Mouse (Mus musculus) neural tube, embryonic 13.5 days (tissue): ENCODE measurements around the gene Elovl4. TPM values are rescaled to one million over a fixed set of nuclear protein-coding genes. Genes with fewer than 3 reads are reported as not detected.
A peak's percentile ranks its signal among the peaks of the same experiment; 100 is the strongest.

Experiments used
- ATAC-seq: fragments of 200-750 bp; cut with Nextera tagmentation; 2 replicates; pipeline ENCODE4 v1.8.0; 2017; ENCODE audit warnings: low read depth, mild to moderate bottlenecking, moderate TSS enrichment, moderate library complexity
- H3K27ac ChIP-seq: fragments of 300-500 bp; sonication (generic); replicated peaks from 2 replicates; pipeline ENCODE4 v1.5.1; 2015; ENCODE audit warnings: moderate library complexity, mild to moderate bottlenecking, inconsistent platforms
- H3K27me3 ChIP-seq: fragments of 300-500 bp; sonication (generic); 2 replicates; pipeline ENCODE4 v1.6.1; 2015; ENCODE audit warnings: mild to moderate bottlenecking, inconsistent platforms
- H3K36me3 ChIP-seq: fragments of 300-500 bp; sonication (generic); 2 replicates; pipeline ENCODE4 v1.6.1; 2015; ENCODE audit warnings: mild to moderate bottlenecking, inconsistent platforms
- H3K4me1 ChIP-seq: fragments of 300-500 bp; sonication (generic); replicated peaks from 2 replicates; pipeline ENCODE4 v1.6.1; 2015; ENCODE audit warnings: inconsistent platforms
- H3K4me2 ChIP-seq: fragments of 300-500 bp; sonication (generic); 2 replicates; pipeline ENCODE4 v1.6.1; 2015; ENCODE audit warnings: inconsistent platforms, mild to moderate bottlenecking, moderate library complexity
- H3K4me3 ChIP-seq: fragments of 300-500 bp; sonication (generic); 2 replicates; pipeline ENCODE4 v1.5.1; 2015; ENCODE audit warnings: mild to moderate bottlenecking, inconsistent platforms
- H3K9ac ChIP-seq: fragments of 300-500 bp; sonication (generic); 2 replicates; pipeline ENCODE4 v1.6.1; 2015; ENCODE audit warnings: moderate library complexity, mild to moderate bottlenecking, inconsistent platforms
- H3K9me3 ChIP-seq: fragments of 300-500 bp; sonication (generic); 2 replicates; pipeline ENCODE4 v1.6.1; 2016; ENCODE audit warnings: inconsistent platforms
- WGBS: fragments of 180-500 bp; shearing (Covaris S2); methylation state at CpG from one replicate; pipeline ENCODE4 v1.1.7; 2015; 5-methylcytosine and 5-hydroxymethylcytosine counted together
- polyA plus RNA-seq: library from polyadenylated mRNA; unstranded; fragments of >200 nt; fragmentation: Nextera tagmentation; extraction: Ambion mirVana; gene quantifications from 2 replicates; pipeline ENCODE4 v1.2.1, GENCODE M21; 2015

Elovl4 gene
- polyA plus RNA-seq, 1 experiment from 2014 or later: 83.7 TPM

- ATAC-seq: no peak
- no peak overlapping the region for H3K27ac ChIP-seq
- H3K4me3 ChIP-seq: peak overlapping the region; percentile 85
- 64% methylated on average over 13 of the region's 13 CpGs for WGBS
- H3K27me3 ChIP-seq: 0 out of 2 replicates have a peak, but pooled peaks cover 3% of the 10 kb centered on the region
- no peaks in the 10 kb centered on the region for H3K9me3 ChIP-seq
- H3K9ac ChIP-seq: peak overlapping the region; percentile 90
- peaks cover 38% of the 10 kb centered on the region for H3K4me1 ChIP-seq
- no peaks in the 10 kb centered on the region for H3K36me3 ChIP-seq
- peak overlapping the region; percentile 75 for H3K4me2 ChIP-seq
Measured at GRCm38 (mm10) chr9:83804341-83804740, 1.7 kb downstream of the Elovl4 start.

- Histone ChIP-seq H3K27me3 (no peaks in the 10 kb centered on the region), H3K4me1 (peaks cover 21% of the 10 kb centered on the region), H3K27ac (no peak overlapping the region), H3K4me2 (no peak overlapping the region), H3K9ac (no peak overlapping the region), H3K9me3 (no peaks in the 10 kb centered on the region), H3K36me3 (no peaks in the 10 kb centered on the region), H3K4me3 (no peak overlapping the region)
- no peak for ATAC-seq
- 84% methylated on average over 8 of the region's 8 CpGs for WGBS
Measured at GRCm38 (mm10) chr9:83797898-83798297, 8.2 kb downstream of the Elovl4 start.

GRCm38 (mm10) chr9:83796875-83797274, 9.2 kb downstream of the Elovl4 start:
- WGBS: 90% methylated on average over 7 of the region's 7 CpGs
- no peaks in the 10 kb centered on the region for H3K36me3 ChIP-seq
- peaks cover 13% of the 10 kb centered on the region; the same call in 1 of the 2 replicates for H3K4me1 ChIP-seq
- H3K4me2 ChIP-seq: no peak overlapping the region
- no peaks in the 10 kb centered on the region for H3K27me3 ChIP-seq
- no peak overlapping the region for H3K4me3 ChIP-seq
- no peaks in the 10 kb centered on the region for H3K9me3 ChIP-seq
- H3K9ac ChIP-seq: no peak overlapping the region
- H3K27ac ChIP-seq: no peak overlapping the region
- ATAC-seq: no peak

GRCm38 (mm10) chr9:83789326-83789725, 16.8 kb downstream of the Elovl4 start:
- no peak overlapping the region for H3K9ac ChIP-seq
- peaks cover 33% of the 10 kb centered on the region for H3K36me3 ChIP-seq
- no peak for ATAC-seq
- no peak overlapping the region for H3K27ac ChIP-seq
- no peak overlapping the region for H3K4me2 ChIP-seq
- H3K4me3 ChIP-seq: no peak overlapping the region
- H3K9me3 ChIP-seq: no peaks in the 10 kb centered on the region
- H3K4me1 ChIP-seq: no peaks in the 10 kb centered on the region
- no peaks in the 10 kb centered on the region for H3K27me3 ChIP-seq
- WGBS: 98% methylated on average over 6 of the region's 6 CpGs

GRCm38 (mm10) chr9:83785501-83785900, 20.6 kb downstream of the Elovl4 start:
- Histone ChIP-seq H3K4me1 (no peaks in the 10 kb centered on the region), H3K9ac (no peak overlapping the region), H3K27ac (no peak overlapping the region), H3K27me3 (no peaks in the 10 kb centered on the region), H3K9me3 (no peaks in the 10 kb centered on the region), H3K4me2 (no peak overlapping the region), H3K36me3 (peaks cover 57% of the 10 kb centered on the region), H3K4me3 (no peak overlapping the region)
- 91% methylated on average over 1 of the region's 1 CpGs for WGBS
- ATAC-seq: no peak

GRCm38 (mm10) chr9:83778317-83778960, 27.6 kb downstream of the Elovl4 start:
- no peak overlapping the region for H3K4me2 ChIP-seq
- WGBS: 81% methylated on average over 9 of the region's 9 CpGs
- no peaks in the 10 kb centered on the region for H3K9me3 ChIP-seq
- peaks cover 36% of the 10 kb centered on the region for H3K36me3 ChIP-seq
- no peak overlapping the region for H3K27ac ChIP-seq
- no peak overlapping the region for H3K4me3 ChIP-seq
- no peak for ATAC-seq
- H3K4me1 ChIP-seq: no peaks in the 10 kb centered on the region
- no peaks in the 10 kb centered on the region for H3K27me3 ChIP-seq
- no peak overlapping the region for H3K9ac ChIP-seq

- H3K4me2 ChIP-seq: no peak overlapping the region
- 86% methylated on average over 4 of the region's 4 CpGs for WGBS
- H3K4me1 ChIP-seq: no peaks in the 10 kb centered on the region
- no peaks in the 10 kb centered on the region for H3K36me3 ChIP-seq
- no peak overlapping the region for H3K9ac ChIP-seq
- H3K4me3 ChIP-seq: no peak overlapping the region
- ATAC-seq: no peak
- no peak overlapping the region for H3K27ac ChIP-seq
- H3K9me3 ChIP-seq: no peaks in the 10 kb centered on the region
- H3K27me3 ChIP-seq: no peaks in the 10 kb centered on the region
Measured at GRCm38 (mm10) chr9:83761318-83761717, 44.8 kb downstream of the Elovl4 start.

- H3K4me3 ChIP-seq: no peak overlapping the region
- no peak overlapping the region for H3K27ac ChIP-seq
- H3K36me3 ChIP-seq: no peaks in the 10 kb centered on the region
- ATAC-seq: no peak
- no peaks in the 10 kb centered on the region for H3K27me3 ChIP-seq
- no peaks in the 10 kb centered on the region for H3K9me3 ChIP-seq
- 82% methylated on average over 2 of the region's 2 CpGs for WGBS
- H3K4me2 ChIP-seq: no peak overlapping the region
- H3K4me1 ChIP-seq: peaks cover 4% of the 10 kb centered on the region; the same call in 1 of the 2 replicates
- H3K9ac ChIP-seq: no peak overlapping the region
Measured at GRCm38 (mm10) chr9:83731877-83732276, 74.2 kb downstream of the Elovl4 start.

GRCm38 (mm10) chr9:83730836-83731235, 75.2 kb downstream of the Elovl4 start:
- no peak overlapping the region for H3K27ac ChIP-seq
- H3K9ac ChIP-seq: no peak overlapping the region
- no peak overlapping the region for H3K4me3 ChIP-seq
- H3K4me2 ChIP-seq: no peak overlapping the region
- no peak for ATAC-seq
- H3K36me3 ChIP-seq: no peaks in the 10 kb centered on the region
- peaks cover 5% of the 10 kb centered on the region; the same call in 1 of the 2 replicates for H3K4me1 ChIP-seq
- 54% methylated on average over 7 of the region's 7 CpGs for WGBS
- H3K9me3 ChIP-seq: no peaks in the 10 kb centered on the region
- no peaks in the 10 kb centered on the region for H3K27me3 ChIP-seq

Other genes with a start within 250 kb of the Elovl4 start
- gene Ttk, start 28.4 kb upstream of the Elovl4 start, polyA plus RNA-seq: 5.5 and 8.2 TPM in 2 replicates
- 34.1 and 36.4 TPM in 2 replicates for gene Bckdhb, start 118.9 kb upstream of the Elovl4 start, polyA plus RNA-seq